ENCODE assay signal across 11 mouse cellular contexts in genomic region chr1:125729731-125730536, GRCm38 (mm10). TPM values are rescaled to one million over a fixed set of nuclear protein-coding genes. Genes with fewer than 3 reads are reported as not detected.
DNase-seq lines count a peak whose midpoint lies in the region; ATAC-seq and TF ChIP-seq lines count a peak whose summit lies in the region.
"Had no signal": no experiment of that assay in that cellular context is flagged by ENCODE, and none has a peak within 500 bp of the region (broad histone marks: within the 10 kb centered on the region; RNA-seq: fewer than 3 reads in every experiment).

No protein-coding gene starts in this region.

- H3K9me3 ChIP-seq in hindbrain, embryonic 11.5 days (ENCODE audit: control insufficient read depth, low read length): no peaks in the 10 kb centered on the region
- H3K9me3 ChIP-seq in neural tube, embryonic 11.5 days (ENCODE audit: control insufficient read depth, low read length): no peaks in the 10 kb centered on the region
- H3K9me3 ChIP-seq: megakaryocyte, embryonic 14.5 days had no signal

- no peak overlapping the region for H3K4me2 ChIP-seq in hindbrain, embryonic 11.5 days (replicated peaks; ENCODE audit: low read depth, low read length)
- H3K4me2 ChIP-seq in neural tube, embryonic 11.5 days (ENCODE audit: low read depth): no peak overlapping the region

- ATAC-seq in hindbrain, embryonic 11.5 days (ENCODE audit: low FRiP score): 0 out of 2 replicates have a peak, but pooled peaks have one; percentile 15
- no peak for ATAC-seq in neural tube, embryonic 11.5 days (ENCODE audit: insufficient read depth, low FRiP score, low TSS enrichment)

- no peak overlapping the region for H3K9ac ChIP-seq in hindbrain, embryonic 11.5 days (ENCODE audit: low read depth, low read length)
- H3K9ac ChIP-seq in neural tube, embryonic 11.5 days (ENCODE audit: low read length): no peak overlapping the region

- H3K27me3 ChIP-seq in hindbrain, embryonic 11.5 days (ENCODE audit: control insufficient read depth, insufficient read depth, low read length): no peaks in the 10 kb centered on the region
- H3K27me3 ChIP-seq in neural tube, embryonic 11.5 days (ENCODE audit: control insufficient read depth, insufficient read depth, low read length): no peaks in the 10 kb centered on the region
- H3K27me3 ChIP-seq: megakaryocyte, embryonic 14.5 days had no signal

- no peak overlapping the region for H3K27ac ChIP-seq in layer of hippocampus, adult 2 months
- H3K27ac ChIP-seq in hindbrain, embryonic 11.5 days (ENCODE audit: low read depth, low read length): no peak overlapping the region
- H3K27ac ChIP-seq in neural tube, embryonic 11.5 days (ENCODE audit: low read depth, low read length): no peak overlapping the region

- DNase-seq in layer of hippocampus, adult 2 months (ENCODE audit: low spot score in 2 of 2): no peak
- DNase-seq in layer of hippocampus, adult 9-11 months: no peak
- peak; percentile 56 for DNase-seq in WW6 (ENCODE audit: low read depth, low spot score)
- peak; percentile 46 for DNase-seq in hindbrain, embryonic 11.5 days (ENCODE audit: low spot score)
- peak; percentile 36 for DNase-seq in neural tube, embryonic 11.5 days (ENCODE audit: low spot score)
- no peak for DNase-seq in right cerebral cortex, adult 18-20 months
- no peak for DNase-seq in urinary bladder, postnatal 25 days (ENCODE audit: low spot score)
- DNase-seq in right cerebral cortex, postnatal 36 days (ENCODE audit: low spot score in 2 of 2): no peak
- DNase-seq: cerebellum, adult 18-20 months; gastrocnemius, postnatal 36 days had no signal

- peak; percentile 71 for TF ChIP-seq CTCF in layer of hippocampus, adult 2 months (conservative IDR thresholded peaks at IDR 0.05)

- no peak overlapping the region for H3K4me3 ChIP-seq in layer of hippocampus, adult 2 months
- no peak overlapping the region for H3K4me3 ChIP-seq in hindbrain, embryonic 11.5 days (ENCODE audit: low read depth, low read length)
- no peak overlapping the region for H3K4me3 ChIP-seq in neural tube, embryonic 11.5 days (ENCODE audit: low read depth, low read length)
- H3K4me3 ChIP-seq: megakaryocyte, embryonic 14.5 days had no signal

- H3K36me3 ChIP-seq in hindbrain, embryonic 11.5 days (ENCODE audit: control insufficient read depth, insufficient read depth, low read length): no peaks in the 10 kb centered on the region
- H3K36me3 ChIP-seq in neural tube, embryonic 11.5 days (ENCODE audit: control insufficient read depth, insufficient read depth, low read length): no peaks in the 10 kb centered on the region

- no peaks in the 10 kb centered on the region for H3K4me1 ChIP-seq in hindbrain, embryonic 11.5 days (replicated peaks; ENCODE audit: control insufficient read depth, insufficient read depth, low read length)
- no peaks in the 10 kb centered on the region for H3K4me1 ChIP-seq in neural tube, embryonic 11.5 days (ENCODE audit: control insufficient read depth, insufficient read depth, low read length)
- H3K4me1 ChIP-seq: megakaryocyte, embryonic 14.5 days had no signal

- WGBS in hindbrain, embryonic 11.5 days: 57% methylated on average over 13 of the region's 13 CpGs
- 54% methylated on average over 13 of the region's 13 CpGs for WGBS in neural tube, embryonic 11.5 days

RNA-seq across cellular contexts. Expression of gene Gpr39, which starts 53.1 kb away (rescaled TPM):
- total RNA-seq in layer of hippocampus, adult 2 months (2021): under 1 TPM in 1 of 2 experiments, not detected in 1; 0.22 TPM
- polyA plus RNA-seq in hindbrain, embryonic 11.5 days (2014; fragmentation: Nextera tagmentation; extraction: Ambion mirVana): 0.10 and 0.22 TPM in 2 replicates
- polyA plus RNA-seq in neural tube, embryonic 11.5 days (2014; fragmentation: Nextera tagmentation; extraction: Ambion mirVana): not detected in 2 replicates
- total RNA-seq: gastrocnemius, postnatal 36 days had no signal

Comparison
In these comparisons a context has a peak if more than half of its experiments do, and no peak if none do; other contexts are left out.
1. DNase-seq: peak in WW6 (single experiment), hindbrain, embryonic 11.5 days (single experiment) and neural tube, embryonic 11.5 days (single experiment); none in layer of hippocampus, adult 2 months (0 of 2), layer of hippocampus, adult 9-11 months (single experiment), right cerebral cortex, adult 18-20 months (single experiment), urinary bladder, postnatal 25 days (single experiment) and right cerebral cortex, postnatal 36 days (0 of 2).